Mouse (Mus musculus) retina, embryonic 14.5 days (tissue): ENCODE measurements around the gene Sirpb1b.
"Not testable (repeated sequence)": the region's sequence is repeated elsewhere in the genome, so short reads cannot be mapped to it uniquely, and the experiment has no call there.

Experiments used
- DNase-seq: peaks from one replicate; pipeline ENCODE4 v3.0.0-alpha.2; 2015; ENCODE audit warnings: low spot score

Sirpb1b gene

GRCm38 (mm10) chr3:15574887-15575286 is at the start of gene Sirpb1b:
Gene Sirpb1b, minus strand, starts transcription at chr3:15575065.
- DNase-seq: not testable (repeated sequence)

- not testable (repeated sequence) for DNase-seq
Measured at GRCm38 (mm10) chr3:15590377-15591117, 15.7 kb upstream of the Sirpb1b start.

GRCm38 (mm10) chr3:15586665-15587064 is 11.8 kb upstream of the Sirpb1b start:
- DNase-seq: not testable (repeated sequence)

GRCm38 (mm10) chr3:15583452-15583851 is 8.6 kb upstream of the Sirpb1b start:
- no peak for DNase-seq

- not testable (repeated sequence) for DNase-seq
Measured at GRCm38 (mm10) chr3:15582948-15583347, 8.1 kb upstream of the Sirpb1b start.

- DNase-seq: not testable (repeated sequence)
Measured at GRCm38 (mm10) chr3:15576466-15576865, 1.6 kb upstream of the Sirpb1b start.

GRCm38 (mm10) chr3:15528589-15528988 is 46.3 kb downstream of the Sirpb1b start:
- no peak for DNase-seq

GRCm38 (mm10) chr3:15513608-15514007 is 61.3 kb downstream of the Sirpb1b start:
- DNase-seq: not testable (repeated sequence)

- not testable (repeated sequence) for DNase-seq
Measured at GRCm38 (mm10) chr3:15507792-15508321, 67.0 kb downstream of the Sirpb1b start.

- DNase-seq: not testable (repeated sequence)
Measured at GRCm38 (mm10) chr3:15474831-15475230, 100.0 kb downstream of the Sirpb1b start.

- DNase-seq: not testable (repeated sequence)
Measured at GRCm38 (mm10) chr3:15470158-15470557, 104.7 kb downstream of the Sirpb1b start.
